Mouse (Mus musculus) testis, adult 2 months (tissue): ENCODE measurements at regions not wholly inside any gene's neighbourhood (a gene's known extent, or its start where the extent isn't known, plus 50 kb on each side); places are given as distances from the start of the nearest gene placed in this dataset.

ENCODE experiments used
- H3K27ac ChIP-seq: fragments of 200-500 bp; 2 replicates; pipeline ENCODE4 v1.5.1; 2012; ENCODE audit warnings: low read depth, low read length; ENCODE audit not compliant: control insufficient read depth, insufficient read depth
- H3K27me3 ChIP-seq: fragments of 200-500 bp; 2 replicates; pipeline ENCODE4 v1.6.1; 2012; ENCODE audit warnings: mild to moderate bottlenecking, low read length, moderate library complexity; ENCODE audit not compliant: control insufficient read depth, insufficient read depth
- H3K36me3 ChIP-seq: fragments of 200-500 bp; 2 replicates; pipeline ENCODE4 v1.6.1; 2012; ENCODE audit warnings: mild to moderate bottlenecking, low read length; ENCODE audit not compliant: control insufficient read depth, insufficient read depth
- H3K4me1 ChIP-seq: fragments of 200-500 bp; 2 replicates; pipeline ENCODE4 v1.6.1; 2012; ENCODE audit warnings: low read length; ENCODE audit not compliant: control insufficient read depth, insufficient read depth
- H3K4me3 ChIP-seq: fragments of 200-500 bp; 2 replicates; pipeline ENCODE4 v1.5.1; 2012; ENCODE audit warnings: low read depth, mild to moderate bottlenecking, low read length, moderate library complexity, mixed read lengths; ENCODE audit not compliant: control insufficient read depth
- CTCF ChIP-seq: fragments of 200-500 bp; IDR thresholded peaks from 2 replicates; pipeline ENCODE4 v1.5.1; 2012; ENCODE audit warnings: low read depth, mild to moderate bottlenecking, inconsistent platforms, low read length, moderate library complexity; ENCODE audit not compliant: control insufficient read depth, insufficient read depth, insufficient replicate concordance
- POLR2A ChIP-seq: fragments of 200-500 bp; IDR thresholded peaks from 2 replicates; pipeline ENCODE4 v1.6.1; 2012; ENCODE audit warnings: low read depth, mild to moderate bottlenecking, inconsistent platforms, low read length, moderate library complexity; ENCODE audit not compliant: control insufficient read depth

DNA sequence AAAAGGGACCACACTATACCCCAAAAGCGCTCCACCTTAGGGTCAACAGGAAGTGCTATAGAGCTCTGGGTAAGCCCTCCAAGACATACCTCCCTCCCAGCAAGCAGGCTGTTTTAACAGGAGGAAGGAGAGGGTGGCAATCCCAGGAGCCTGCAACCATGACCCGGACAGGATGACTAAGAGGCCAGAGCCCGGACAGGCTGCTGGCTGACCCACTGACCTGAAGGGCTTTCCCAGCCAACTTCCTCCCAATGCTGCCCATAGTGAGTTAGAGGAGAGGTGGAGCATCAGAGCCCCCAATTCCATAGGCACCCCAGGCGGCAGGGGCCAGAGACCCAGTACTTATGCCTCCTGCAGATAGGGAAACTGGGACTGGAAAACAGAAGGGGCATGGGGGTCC is 136.3 kb downstream of the Utp6 start:
- H3K4me1 ChIP-seq: peaks cover 4% of the 10 kb centered on the region
- no peak overlapping the region for H3K27ac ChIP-seq
- no peak overlapping the region for H3K4me3 ChIP-seq
- H3K36me3 ChIP-seq: no peaks in the 10 kb centered on the region
- TF ChIP-seq POLR2A: no peak
- no peak for TF ChIP-seq CTCF
- H3K27me3 ChIP-seq: no peaks in the 10 kb centered on the region

DNA sequence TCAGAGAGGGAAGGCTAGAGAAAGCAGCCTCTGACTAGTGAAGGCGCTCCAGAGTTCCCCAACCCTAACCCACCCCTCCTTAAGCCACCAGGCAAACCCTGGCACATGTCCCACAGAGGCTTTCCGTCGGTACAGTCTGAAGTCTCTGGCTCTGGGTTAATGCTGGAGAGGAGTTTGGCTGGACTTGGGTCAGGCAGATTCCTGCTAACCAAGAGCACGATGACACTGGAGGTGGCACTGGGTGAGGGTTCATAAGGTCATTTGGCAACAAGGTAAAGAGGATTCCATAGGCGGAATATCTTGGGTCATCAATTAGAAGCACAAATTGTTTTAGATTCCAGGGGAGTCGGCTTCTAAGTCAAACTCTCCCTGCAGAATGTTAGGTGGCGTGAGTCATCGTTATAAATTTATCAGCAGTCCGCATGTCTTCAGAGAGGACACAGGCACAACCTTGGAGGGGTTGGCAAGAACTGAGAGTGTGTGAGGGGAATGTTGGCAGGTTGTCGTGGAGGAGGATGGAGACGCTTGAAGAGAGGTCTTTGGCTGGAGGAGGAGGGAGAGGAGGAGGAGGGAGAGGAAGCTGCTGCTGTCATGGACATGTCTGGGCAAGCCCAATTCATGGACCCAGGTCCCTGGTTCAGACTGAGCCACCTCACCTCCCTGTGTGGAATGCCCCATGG is 138.4 kb downstream of the Utp6 start:
- no peaks in the 10 kb centered on the region for H3K36me3 ChIP-seq
- H3K27ac ChIP-seq: no peak overlapping the region
- H3K4me3 ChIP-seq: no peak overlapping the region
- no peaks in the 10 kb centered on the region for H3K27me3 ChIP-seq
- TF ChIP-seq CTCF: no peak
- no peak for TF ChIP-seq POLR2A
- peaks cover 3% of the 10 kb centered on the region for H3K4me1 ChIP-seq

DNA sequence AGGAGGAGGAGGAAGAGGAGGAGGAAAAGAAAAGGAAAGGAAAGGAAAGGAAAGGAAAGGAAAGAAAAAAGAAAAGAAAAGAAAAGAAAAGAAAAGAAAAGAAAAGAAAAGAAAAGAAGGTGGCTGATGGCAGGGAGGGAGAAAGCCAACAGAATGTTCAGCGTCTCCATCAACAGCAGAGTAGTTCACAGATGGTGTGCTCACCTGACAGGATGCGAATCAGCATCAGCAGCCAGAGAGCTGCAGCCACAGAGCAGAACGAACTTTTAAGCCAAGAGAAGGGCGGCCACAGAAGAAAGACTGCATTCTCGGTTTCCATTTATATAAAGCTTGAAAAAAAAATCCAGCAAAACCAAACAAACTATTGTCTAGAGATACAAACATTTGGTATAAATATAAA is 140.2 kb downstream of the Utp6 start:
- peaks cover 3% of the 10 kb centered on the region for H3K4me1 ChIP-seq
- no peak overlapping the region for H3K27ac ChIP-seq
- H3K36me3 ChIP-seq: no peaks in the 10 kb centered on the region
- H3K4me3 ChIP-seq: no peak overlapping the region
- TF ChIP-seq CTCF (no peak), POLR2A (no peak)
- H3K27me3 ChIP-seq: no peaks in the 10 kb centered on the region

DNA sequence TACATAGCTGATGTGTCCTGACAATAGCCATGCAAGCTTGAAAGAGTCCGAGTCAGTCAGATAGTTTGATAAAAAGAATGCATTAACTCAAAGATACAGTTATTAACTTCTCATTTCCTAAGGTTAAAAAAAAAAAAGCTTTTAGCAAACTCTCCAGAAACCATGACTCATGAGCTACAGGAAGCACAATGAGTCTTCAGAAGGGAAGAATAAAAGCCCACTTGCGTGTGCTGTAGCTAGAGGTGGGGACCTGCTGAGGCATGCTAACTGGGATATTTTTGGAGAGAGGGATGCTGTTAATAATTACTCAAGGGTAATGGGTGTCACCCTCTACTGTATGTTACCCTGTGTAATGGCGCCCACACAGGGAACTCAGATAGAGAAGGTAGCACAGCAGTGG is 147.0 kb downstream of the Utp6 start:
- TF ChIP-seq POLR2A: no peak
- TF ChIP-seq CTCF: no peak
- H3K27ac ChIP-seq: no peak overlapping the region
- no peak overlapping the region for H3K4me3 ChIP-seq
- no peaks in the 10 kb centered on the region for H3K4me1 ChIP-seq
- no peaks in the 10 kb centered on the region for H3K36me3 ChIP-seq
- no peaks in the 10 kb centered on the region for H3K27me3 ChIP-seq

DNA sequence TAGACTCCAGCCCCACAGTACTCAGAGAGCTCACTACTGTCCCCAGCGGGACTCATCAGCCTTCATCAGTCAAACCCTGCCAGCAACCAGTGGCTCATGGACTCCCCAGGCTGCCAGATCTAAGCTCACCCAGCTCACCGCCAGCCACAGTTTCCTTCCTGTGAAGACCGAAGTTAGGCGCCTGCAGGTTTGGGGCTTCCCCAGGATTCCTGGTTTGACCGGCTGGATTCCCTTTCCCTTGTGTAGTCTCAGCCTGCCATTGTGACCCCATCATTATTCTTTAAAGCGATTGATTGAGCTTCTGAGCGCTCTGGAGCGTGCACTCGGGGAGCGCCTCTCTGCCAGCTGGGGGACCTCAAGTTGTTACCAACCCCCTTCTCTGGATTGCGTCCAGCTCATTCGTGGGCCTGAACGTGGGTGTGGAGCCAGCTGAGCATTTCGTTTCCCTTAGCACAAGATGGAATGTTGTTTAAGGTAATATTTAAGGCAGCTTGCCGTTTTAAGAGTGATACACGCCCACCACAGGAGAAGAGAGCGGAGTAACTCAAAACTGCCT is 155.2 kb downstream of the Utp6 start:
- TF ChIP-seq POLR2A (no peak), CTCF (no peak)
- Histone ChIP-seq H3K36me3 (no peaks in the 10 kb centered on the region), H3K27ac (no peak overlapping the region), H3K4me1 (no peaks in the 10 kb centered on the region; the same call in 1 of the 2 replicates), H3K27me3 (no peaks in the 10 kb centered on the region), H3K4me3 (no peak overlapping the region; the same call in 1 of the 2 replicates)

DNA sequence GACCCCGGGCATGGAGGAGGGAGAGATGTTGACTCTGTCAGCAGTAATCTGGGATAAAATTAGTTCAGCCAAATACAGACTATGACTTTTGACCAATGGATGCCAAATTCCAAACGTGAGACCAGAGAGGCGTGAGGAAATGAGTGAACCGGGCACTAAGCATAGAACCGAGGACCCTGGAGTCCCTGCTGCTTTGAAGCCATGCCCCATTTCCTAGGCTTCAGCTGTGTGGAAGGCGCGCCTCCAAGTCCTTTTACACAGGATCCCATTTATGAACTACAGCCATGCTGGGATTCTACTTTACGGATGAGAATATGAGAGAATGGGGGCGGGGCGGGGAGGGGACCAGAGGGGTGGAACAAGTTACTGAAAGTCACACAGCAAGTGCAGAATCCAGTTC is 155.8 kb downstream of the Utp6 start:
- H3K36me3 ChIP-seq: no peaks in the 10 kb centered on the region
- no peak overlapping the region for H3K27ac ChIP-seq
- H3K4me1 ChIP-seq: no peaks in the 10 kb centered on the region; the same call in 1 of the 2 replicates
- H3K27me3 ChIP-seq: no peaks in the 10 kb centered on the region
- TF ChIP-seq POLR2A: no peak
- TF ChIP-seq CTCF: no peak
- H3K4me3 ChIP-seq: no peak overlapping the region

DNA sequence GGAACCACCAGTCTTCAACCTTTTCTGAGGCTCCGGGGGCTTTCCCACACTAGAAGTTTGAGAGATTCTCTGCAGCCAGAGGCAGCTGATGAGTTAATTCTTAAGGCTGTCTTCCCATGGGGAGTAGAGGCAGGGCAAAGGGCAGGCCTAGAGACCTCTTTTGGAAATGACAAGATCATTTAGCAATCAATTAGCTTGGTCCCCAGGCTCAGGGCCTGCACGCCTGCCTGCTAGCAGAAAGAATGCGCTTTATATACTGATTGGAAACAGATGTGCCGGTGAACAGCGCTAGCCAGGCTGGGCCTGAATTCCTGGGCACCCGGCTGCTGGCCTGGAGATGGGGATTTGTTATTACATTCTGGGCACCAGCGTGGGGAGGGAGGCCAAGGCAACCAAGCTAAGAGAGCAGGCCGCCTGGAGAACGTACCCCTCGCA is 156.2 kb downstream of the Utp6 start:
- Histone ChIP-seq H3K4me3 (no peak overlapping the region), H3K36me3 (no peaks in the 10 kb centered on the region), H3K27me3 (no peaks in the 10 kb centered on the region), H3K4me1 (no peaks in the 10 kb centered on the region; the same call in 1 of the 2 replicates), H3K27ac (no peak overlapping the region)
- TF ChIP-seq POLR2A (no peak), CTCF (no peak)

DNA sequence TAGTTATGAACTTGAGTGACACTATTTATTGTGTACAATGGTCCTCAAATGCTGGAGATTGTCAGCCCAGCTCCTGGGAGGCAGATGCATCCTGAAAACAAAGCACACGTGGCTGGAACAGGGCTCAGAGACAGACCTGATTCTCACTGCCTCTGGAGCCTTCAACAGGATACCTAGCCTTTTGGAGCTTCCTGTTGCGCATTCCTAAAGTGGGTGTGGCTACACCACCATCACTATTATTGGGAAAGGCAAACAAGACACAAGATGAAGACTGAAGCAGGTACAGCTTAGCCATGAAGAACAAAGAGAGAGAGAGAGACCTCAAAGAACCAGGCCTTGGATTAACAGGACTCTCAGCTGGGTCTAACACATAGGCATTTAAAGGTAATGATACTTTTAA is 158.2 kb downstream of the Utp6 start:
- TF ChIP-seq POLR2A (no peak), CTCF (no peak)
- Histone ChIP-seq H3K27ac (no peak overlapping the region), H3K4me3 (no peak overlapping the region), H3K27me3 (no peaks in the 10 kb centered on the region), H3K4me1 (no peaks in the 10 kb centered on the region), H3K36me3 (no peaks in the 10 kb centered on the region)
